Mouse (Mus musculus) bone marrow, adult 2 months (tissue): ENCODE data around the gene Thra. TPM values are rescaled to one million over a fixed set of nuclear protein-coding genes. Genes with fewer than 3 reads are reported as not detected.
A peak's percentile ranks its signal among the peaks of the same experiment; 100 is the strongest.

ENCODE experiments used
- H3K27ac ChIP-seq: fragments of 200-500 bp; 2 replicates; pipeline ENCODE4 v1.5.1; 2012; ENCODE audit warnings: low read depth, mild to moderate bottlenecking, control low read depth, inconsistent platforms, low read length; ENCODE audit not compliant: control insufficient read depth, poor library complexity, insufficient read depth
- H3K4me1 ChIP-seq: fragments of 200-500 bp; 2 replicates; pipeline ENCODE4 v1.6.1; 2011; ENCODE audit warnings: low read length; ENCODE audit not compliant: control insufficient read depth, insufficient read depth
- H3K4me3 ChIP-seq: fragments of 200-500 bp; replicated peaks from 2 replicates; pipeline ENCODE3; 2011; ENCODE audit warnings: mild to moderate bottlenecking, low read depth, low read length, control low read depth; ENCODE audit not compliant: control insufficient read depth
- CTCF ChIP-seq: fragments of 200-500 bp; IDR thresholded peaks from 2 replicates; pipeline ENCODE4 v1.5.1; 2011; ENCODE audit warnings: low read length, control low read depth; ENCODE audit not compliant: control insufficient read depth, insufficient read depth
- POLR2A ChIP-seq: fragments of 200-500 bp; IDR thresholded peaks from 2 replicates; pipeline ENCODE4 v1.6.1; 2011; ENCODE audit warnings: low read depth, mild to moderate bottlenecking, control low read depth, low read length, borderline replicate concordance; ENCODE audit not compliant: control insufficient read depth
- WGBS: fragments of 180-500 bp; shearing (Covaris S2); methylation state at CpG from one replicate; pipeline ENCODE4 v1.1.7; 2018; 5-methylcytosine and 5-hydroxymethylcytosine counted together
- polyA plus RNA-seq: library from polyadenylated mRNA; stranded (reverse); fragments of >200 nt; gene quantifications from 2 replicates; pipeline ENCODE4 v1.2.4, GENCODE M21; 2011; ENCODE audit warnings: low replicate concordance; ENCODE audit not compliant: missing spikeins, insufficient read depth, insufficient read length

Gene Thra
- polyA plus RNA-seq, 1 experiment: 35.4 TPM

DNA sequence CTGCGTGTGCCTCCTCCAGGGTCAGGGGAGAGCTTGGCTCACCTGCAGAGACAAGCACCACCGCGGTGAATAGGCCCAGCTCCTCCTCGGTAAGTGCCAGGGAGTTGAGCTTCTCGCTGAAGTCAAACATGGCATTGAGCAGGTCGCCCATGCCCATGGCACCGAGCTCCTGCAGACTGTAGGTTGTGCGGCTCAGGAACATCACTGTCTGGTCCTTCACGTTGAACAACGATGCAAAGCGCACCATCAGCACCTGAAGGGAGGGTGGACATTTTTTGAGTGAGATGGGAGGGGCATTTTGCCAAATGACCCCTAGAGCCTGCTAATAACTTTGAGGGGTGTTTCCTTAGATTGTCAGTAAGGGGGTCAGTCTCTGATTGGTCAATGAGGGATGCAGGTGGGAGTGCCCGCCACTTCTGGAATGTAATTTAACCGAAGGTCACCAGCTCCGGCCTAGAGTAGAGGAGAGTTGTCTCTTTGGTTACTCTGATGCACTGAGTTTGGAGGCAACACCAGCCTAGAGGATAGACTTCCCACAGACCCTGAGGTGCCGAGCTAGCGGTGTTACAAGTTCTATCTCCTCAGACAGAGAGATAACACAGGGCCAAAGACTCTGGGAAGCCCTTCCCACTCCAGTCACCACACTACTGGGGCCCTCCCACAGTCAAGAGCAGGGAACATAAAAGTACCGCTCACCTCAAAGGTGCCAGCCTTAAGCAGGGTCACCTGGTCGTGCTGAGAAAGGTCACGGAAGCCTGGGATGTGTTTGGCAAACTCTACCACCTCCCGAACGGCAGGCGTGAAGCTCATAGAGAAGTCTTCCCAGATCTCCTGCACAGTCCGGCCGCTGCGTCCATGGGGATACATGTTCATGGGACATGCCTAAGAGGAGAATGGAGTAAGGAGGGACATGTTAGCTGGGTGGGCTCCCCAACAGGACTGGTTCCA lies 28.8 kb downstream of the Thra start:
- WGBS: 86% methylated on average over 25 of the region's 25 CpGs
- no peak overlapping the region for H3K4me3 ChIP-seq
- TF ChIP-seq CTCF: no peak; the same call in 1 of the 2 replicates
- H3K27ac ChIP-seq: no peak overlapping the region
- H3K4me1 ChIP-seq: no peaks in the 10 kb centered on the region; the same call in 1 of the 2 replicates

DNA sequence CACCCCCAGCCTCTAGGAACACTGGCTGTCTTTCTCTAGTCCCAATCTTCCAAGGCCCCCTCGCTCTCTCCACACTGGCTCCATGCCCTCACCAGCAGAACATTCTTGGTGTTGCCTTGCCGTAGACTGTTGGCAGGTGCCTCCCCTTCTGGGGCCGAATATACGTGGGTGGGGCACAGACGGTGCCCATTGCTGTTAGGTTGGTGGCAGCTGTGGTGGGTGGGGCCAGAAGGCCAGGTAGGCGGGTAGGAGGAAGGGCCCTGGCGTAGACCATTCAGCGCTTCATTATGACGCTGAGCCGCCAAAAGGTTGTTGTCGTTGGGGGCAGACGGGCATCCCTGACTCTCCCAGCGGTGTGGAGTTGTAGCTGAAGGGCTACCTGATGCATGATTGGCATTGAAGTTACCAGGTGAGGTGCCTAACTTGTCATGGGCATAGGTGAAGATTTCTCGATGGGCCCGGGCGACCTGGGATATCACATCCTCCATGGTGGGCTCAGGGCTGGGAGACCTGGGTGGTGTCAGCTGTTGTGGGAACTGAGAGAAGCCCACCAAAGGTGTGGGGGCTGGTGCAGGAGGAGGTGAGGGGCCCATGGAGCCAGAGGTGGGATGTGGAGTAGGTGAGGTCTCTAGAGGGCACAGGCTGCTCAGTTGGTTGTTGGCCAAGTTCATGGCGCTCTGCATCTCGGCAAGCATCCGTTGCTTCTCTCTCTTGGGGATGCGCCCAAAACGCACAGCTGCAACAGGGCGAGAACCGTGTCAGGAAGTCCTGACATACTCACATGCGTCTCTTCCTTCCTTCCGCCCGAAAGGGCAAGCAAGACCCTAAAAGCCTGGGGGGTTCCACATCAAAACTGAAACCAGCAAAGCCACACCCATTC lies 29.9 kb downstream of the Thra start:
- no peak overlapping the region for H3K4me3 ChIP-seq
- WGBS: 78% methylated on average over 26 of the region's 26 CpGs
- TF ChIP-seq POLR2A: no peak
- TF ChIP-seq CTCF: no peak
- peaks cover 4% of the 10 kb centered on the region; the same call in 1 of the 2 replicates for H3K4me1 ChIP-seq
- H3K27ac ChIP-seq: peak overlapping the region; percentile 10

DNA sequence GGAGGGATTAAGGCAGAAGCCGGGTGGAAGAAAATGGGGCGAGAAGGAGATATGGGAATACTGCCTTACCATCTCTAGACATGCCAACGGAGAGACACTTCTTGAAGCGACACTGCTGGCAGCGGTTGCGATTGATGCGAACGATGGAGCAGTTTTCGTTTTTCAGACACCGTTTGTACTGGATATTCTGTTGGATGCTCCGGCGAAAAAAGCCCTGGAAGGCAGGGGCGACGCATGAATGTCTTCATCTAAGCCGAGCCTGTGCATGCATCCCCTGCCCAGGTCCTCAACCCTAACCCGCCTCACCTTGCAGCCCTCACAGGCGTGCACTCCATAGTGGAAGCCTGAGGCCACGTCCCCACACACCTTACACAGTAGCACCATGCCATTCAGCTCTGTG lies 30.7 kb downstream of the Thra start:
- no peak for TF ChIP-seq CTCF
- no peak for TF ChIP-seq POLR2A
- no peak overlapping the region for H3K4me3 ChIP-seq
- WGBS: 91% methylated on average over 18 of the region's 18 CpGs
- no peak overlapping the region; the same call in 1 of the 2 replicates for H3K27ac ChIP-seq
- H3K4me1 ChIP-seq: peaks cover 11% of the 10 kb centered on the region; the same call in 1 of the 2 replicates

DNA sequence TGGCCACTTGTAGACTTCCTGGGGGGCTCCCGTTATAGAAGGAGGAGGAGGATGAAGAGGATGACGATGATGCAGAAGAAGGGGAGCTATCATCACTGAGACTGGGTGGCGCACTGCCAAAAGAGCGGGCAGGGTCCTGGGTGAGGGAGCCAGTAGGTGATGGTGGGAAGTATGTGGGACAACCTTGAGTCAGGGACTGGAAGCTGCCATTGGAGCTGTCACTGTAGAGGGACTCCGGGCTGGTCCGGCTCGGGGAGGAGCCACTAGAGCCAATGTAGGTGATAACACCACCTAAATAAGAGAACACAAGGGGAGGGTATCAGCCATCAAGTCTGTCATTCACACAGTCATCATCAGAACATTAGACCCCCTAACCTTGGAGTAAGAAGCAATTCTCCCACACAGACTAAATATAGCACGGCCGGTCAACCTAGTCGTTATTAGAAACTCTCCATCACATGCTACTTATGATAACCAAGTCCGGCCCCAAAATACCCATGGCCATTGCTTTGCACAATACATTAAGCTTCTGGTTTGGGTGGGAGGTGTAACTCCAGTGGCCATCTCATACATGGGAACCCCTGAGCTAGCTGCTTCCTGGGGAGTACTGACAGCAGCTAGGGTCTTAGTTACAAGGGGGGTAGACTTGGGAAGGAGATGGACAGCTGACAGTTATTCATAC lies 31.5 kb downstream of the Thra start:
- WGBS: 80% methylated on average over 11 of the region's 11 CpGs
- Histone ChIP-seq H3K4me1 (peaks cover 13% of the 10 kb centered on the region; the same call in 1 of the 2 replicates), H3K27ac (no peak overlapping the region), H3K4me3 (no peak overlapping the region)
- TF ChIP-seq CTCF (no peak), POLR2A (no peak)

DNA sequence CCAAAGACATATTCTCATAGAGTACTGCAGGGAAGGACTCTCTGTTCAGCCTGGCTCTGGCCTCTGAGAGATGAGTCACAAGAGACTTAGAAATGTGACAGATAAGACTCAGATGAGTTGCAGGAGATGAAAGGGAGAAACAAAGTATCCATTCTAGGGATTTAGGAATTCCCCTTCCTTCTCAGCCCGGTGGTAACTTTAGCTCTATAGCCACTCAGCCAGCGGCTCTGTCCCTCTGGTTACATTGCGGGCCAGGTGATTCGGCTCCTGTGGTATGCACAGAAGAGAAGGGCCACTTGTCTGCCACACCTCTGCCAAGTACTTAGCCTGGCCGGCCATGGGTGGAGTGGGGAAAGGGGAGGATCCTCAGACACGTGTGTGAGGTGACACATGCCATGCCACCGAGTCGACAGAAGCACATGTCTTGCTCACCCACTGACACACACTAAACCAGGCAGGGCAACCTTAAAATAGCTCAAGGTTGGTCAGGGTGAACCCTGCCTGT lies 32.3 kb downstream of the Thra start:
- H3K4me1 ChIP-seq: peaks cover 13% of the 10 kb centered on the region; the same call in 1 of the 2 replicates
- TF ChIP-seq POLR2A: no peak
- no peak for TF ChIP-seq CTCF
- WGBS: 53% methylated on average over 8 of the region's 8 CpGs
- no peak overlapping the region for H3K27ac ChIP-seq
- no peak overlapping the region for H3K4me3 ChIP-seq

DNA sequence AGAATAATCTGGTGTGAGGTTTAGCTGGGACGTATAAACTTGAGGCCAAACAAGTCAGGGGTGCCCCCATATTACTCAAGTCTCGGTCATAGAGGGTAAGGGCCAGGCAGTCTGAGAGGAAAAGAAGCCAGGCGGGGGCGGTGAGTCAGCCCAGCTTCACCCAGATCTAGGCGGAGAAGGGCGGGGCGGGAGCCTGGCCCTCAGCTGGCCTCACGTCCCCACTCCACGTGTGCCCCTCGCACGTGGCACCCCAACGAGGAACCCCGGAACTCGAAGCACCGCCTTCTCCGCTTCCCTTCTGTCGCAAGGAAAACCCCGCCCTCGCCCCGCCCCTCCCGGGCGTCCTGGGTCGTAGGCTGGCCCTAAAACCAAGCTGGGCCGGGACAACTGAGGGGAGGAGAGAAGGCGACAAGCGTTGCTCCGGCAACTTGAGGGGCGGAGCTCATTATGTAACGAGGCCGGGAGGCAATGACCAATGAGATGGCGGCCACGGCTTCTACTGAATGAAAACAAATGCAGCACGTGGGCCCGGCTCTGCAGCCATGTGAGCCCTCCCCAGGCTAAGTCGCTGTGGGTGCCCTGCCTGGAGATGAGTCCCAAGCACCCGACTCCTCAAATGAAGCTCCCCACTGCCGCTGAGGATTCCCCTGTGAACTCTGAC lies 33.3 kb downstream of the Thra start:
- H3K4me1 ChIP-seq: peaks cover 13% of the 10 kb centered on the region; the same call in 1 of the 2 replicates
- H3K27ac ChIP-seq: no peak overlapping the region

More for the DNA sequence above, 33.3 kb downstream of the Thra start:
- peak overlapping the region; percentile 48 for H3K4me3 ChIP-seq
- TF ChIP-seq POLR2A (0 out of 2 replicates have a peak, but pooled peaks have one; percentile 16), CTCF (no peak)
- under 1% methylated on average over 37 of the region's 37 CpGs for WGBS
